Mouse (Mus musculus): ENCODE measurements at regions not wholly inside any gene's neighbourhood (a gene's known extent, or its start where the extent isn't known, plus 50 kb on each side); places are given as distances from the start of the nearest gene placed in this dataset.
"Not testable (repeated sequence)": the region's sequence is repeated elsewhere in the genome, so short reads cannot be mapped to it uniquely, and the experiment has no call there.

DNA sequence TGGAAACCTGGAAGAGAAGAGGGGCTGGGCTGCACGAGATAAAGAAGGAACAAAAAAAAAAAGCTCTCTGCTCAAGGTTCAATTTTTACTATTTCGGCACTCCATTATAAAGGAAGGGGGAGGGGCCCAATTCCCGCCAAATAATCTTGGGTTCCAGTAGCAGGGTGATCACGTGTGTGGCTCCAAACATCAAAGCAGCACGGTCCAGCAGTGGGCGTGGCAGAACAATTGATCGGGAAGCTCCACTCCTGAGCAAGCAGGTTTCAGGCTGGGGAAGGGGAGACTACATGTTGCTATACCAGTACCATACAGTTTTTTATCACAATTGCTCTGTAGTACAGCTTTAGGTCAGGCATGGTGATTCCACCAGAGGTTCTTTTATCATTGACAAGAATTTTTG, 63.5 kb upstream of the Amd2 start:
- H3K9me3 ChIP-seq (ENCODE audit: control insufficient read depth, insufficient read depth, low read depth, low read length); in situ Hi-C loops (cut with MboI; ENCODE audit: low sequenced_read_pairs in 2 of 2, unreplicated experiment in 2 of 2); H3K4me1 ChIP-seq (ENCODE audit: control insufficient read depth in 2 of 2, insufficient read depth in 2 of 2, low read length in 2 of 2, poor library complexity in 1 of 2); DNase-seq (ENCODE audit: low read depth, low spot score); H3K9ac ChIP-seq (ENCODE audit: insufficient read depth, low read depth, low read length, poor library complexity, severe bottlenecking); H3K27ac ChIP-seq (ENCODE audit: insufficient read depth, low read depth, low read length, poor library complexity, severe bottlenecking); H3K36me3 ChIP-seq (ENCODE audit: control insufficient read depth, insufficient read depth, low read length, poor library complexity, severe bottlenecking); H3K4me3 ChIP-seq (ENCODE audit: insufficient read depth in 1 of 2, low read depth in 1 of 2, low read length in 2 of 2, poor library complexity in 1 of 2, severe bottlenecking in 1 of 2): not testable (repeated sequence)

DNA sequence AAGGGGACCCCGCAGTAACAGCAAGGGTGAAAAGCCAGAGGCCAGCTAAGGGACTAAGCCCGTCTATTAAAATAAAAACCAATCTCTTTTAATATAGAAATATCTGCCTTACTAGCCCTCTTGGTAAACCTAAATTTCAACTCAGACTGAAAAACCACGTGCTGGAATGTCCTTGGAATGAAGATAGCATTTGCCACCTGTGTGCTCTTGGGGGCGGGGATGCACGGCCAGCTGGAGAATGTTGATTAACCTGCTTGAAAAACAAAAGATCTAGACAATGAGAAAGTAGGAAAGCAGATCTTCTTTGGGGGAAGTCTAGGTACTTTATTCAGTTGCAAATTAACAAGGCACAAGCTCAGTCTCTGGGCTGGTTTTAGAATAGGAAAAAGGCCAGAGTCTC, 59.8 kb upstream of the Amd2 start:
- H3K27ac ChIP-seq (ENCODE audit: insufficient read depth, low read depth, low read length, poor library complexity, severe bottlenecking) = peak overlapping the region; percentile 58; the same call in 1 of the 2 replicates
- not testable (repeated sequence) for H3K4me1 ChIP-seq (ENCODE audit: control insufficient read depth in 2 of 2, insufficient read depth in 2 of 2, low read length in 2 of 2, poor library complexity in 1 of 2)

More for the DNA sequence above, 59.8 kb upstream of the Amd2 start:
- H3K9ac ChIP-seq (ENCODE audit: insufficient read depth, low read depth, low read length, poor library complexity, severe bottlenecking); H3K9me3 ChIP-seq (ENCODE audit: control insufficient read depth, insufficient read depth, low read depth, low read length); H3K4me3 ChIP-seq (ENCODE audit: insufficient read depth in 1 of 2, low read depth in 1 of 2, low read length in 2 of 2, poor library complexity in 1 of 2, severe bottlenecking in 1 of 2); H3K36me3 ChIP-seq (ENCODE audit: control insufficient read depth, insufficient read depth, low read length, poor library complexity, severe bottlenecking); in situ Hi-C loops (cut with MboI; ENCODE audit: low sequenced_read_pairs in 2 of 2, unreplicated experiment in 2 of 2): not testable (repeated sequence)
- peak; percentile 15 for DNase-seq (ENCODE audit: low read depth, low spot score)
